8 mouse cellular contexts compared by ENCODE assay signal in the genomic region with DNA sequence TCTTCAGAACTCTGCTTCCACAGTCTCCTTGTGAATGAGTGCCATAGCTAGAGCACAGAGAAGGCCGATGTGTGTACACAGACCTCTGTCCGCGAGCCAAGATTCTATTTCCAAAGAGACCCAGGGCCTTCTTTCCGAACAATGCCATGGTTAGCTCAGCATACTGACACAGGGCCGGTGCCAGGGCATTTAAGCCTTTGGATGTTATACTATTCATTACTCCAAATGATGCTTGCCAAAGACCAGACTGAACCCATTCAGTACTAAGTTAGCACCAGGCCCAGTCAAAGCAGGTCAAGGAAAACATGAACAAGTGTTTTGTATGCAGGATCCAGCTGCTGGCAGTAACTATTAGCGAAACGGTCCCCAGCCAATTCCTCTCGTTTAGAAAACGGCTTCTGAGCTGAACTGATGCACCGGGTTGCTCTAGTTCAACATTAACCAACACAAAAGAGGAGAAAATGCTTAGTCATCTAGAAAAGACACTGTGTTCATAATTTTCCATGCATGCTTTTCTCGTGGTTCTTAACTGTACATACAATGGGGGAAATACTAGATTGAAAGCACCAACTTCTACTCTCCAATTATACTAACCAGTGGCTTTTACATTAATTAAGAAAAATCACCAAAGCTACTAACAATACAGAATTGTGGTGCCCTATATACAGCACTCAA.
DNase-seq lines count a peak whose midpoint lies in the region; ATAC-seq and TF ChIP-seq lines count a peak whose summit lies in the region.

No protein-coding gene starts in this region.

- no peaks in the 10 kb centered on the region for H3K27me3 ChIP-seq in embryonic facial prominence, embryonic 14.5 days (replicated peaks; ENCODE audit: control insufficient read depth, insufficient read depth, low read length)
- H3K27me3 ChIP-seq in embryonic facial prominence, embryonic 10.5 days (replicated peaks; ENCODE audit: low read depth, poor library complexity, severe bottlenecking), result no peaks in the 10 kb centered on the region
- no peaks in the 10 kb centered on the region for H3K27me3 ChIP-seq in cerebellum, adult 2 months (ENCODE audit: control insufficient read depth, insufficient read depth, low read length)
- no peaks in the 10 kb centered on the region for H3K27me3 ChIP-seq in midbrain, embryonic 12.5 days

- H3K4me1 ChIP-seq in embryonic facial prominence, embryonic 14.5 days (ENCODE audit: control insufficient read depth, insufficient read depth, low read length), result no peaks in the 10 kb centered on the region
- no peaks in the 10 kb centered on the region for H3K4me1 ChIP-seq in embryonic facial prominence, embryonic 10.5 days
- peaks cover 4% of the 10 kb centered on the region; the same call in 1 of the 2 replicates for H3K4me1 ChIP-seq in cerebellum, adult 2 months (ENCODE audit: control insufficient read depth, insufficient read depth, low read length)
- peaks cover 11% of the 10 kb centered on the region; the same call in 1 of the 2 replicates for H3K4me1 ChIP-seq in midbrain, embryonic 12.5 days

- TF ChIP-seq POLR2A in cerebellum, adult 2 months (IDR thresholded peaks at IDR 0.05; ENCODE audit: borderline replicate concordance, insufficient read depth, low read length), result no peak

- H3K27ac ChIP-seq in embryonic facial prominence, embryonic 14.5 days (replicated peaks; ENCODE audit: low read depth, low read length), result no peak overlapping the region
- no peak overlapping the region for H3K27ac ChIP-seq in embryonic facial prominence, embryonic 10.5 days (replicated peaks)
- H3K27ac ChIP-seq in cerebellum, adult 2 months (ENCODE audit: insufficient read depth, low read length), result no peak overlapping the region
- H3K27ac ChIP-seq in midbrain, embryonic 12.5 days (replicated peaks), result no peak overlapping the region

- TF ChIP-seq CTCF in cerebellum, adult 2 months (IDR thresholded peaks at IDR 0.05; ENCODE audit: borderline replicate concordance, insufficient read depth, low read depth, low read length), result no peak

- peak; percentile 46 for DNase-seq in embryonic facial prominence, embryonic 14.5 days (ENCODE audit: low spot score)
- no peak for DNase-seq in embryonic facial prominence, embryonic 10.5 days (ENCODE audit: low spot score)
- peak; percentile 31 to 56 for DNase-seq in cerebellum, adult 2 months
- peak; percentile 26 to 41 for DNase-seq in gastrocnemius, postnatal 36 days
- peak; percentile 92 for DNase-seq in layer of hippocampus, adult 9-11 months
- DNase-seq in testis, postnatal 10 days (ENCODE audit: low spot score), result peak; percentile 44
- DNase-seq in natural killer cell, adult 2 months (ENCODE audit: low spot score in 2 of 2), result no peak

- H3K9ac ChIP-seq in embryonic facial prominence, embryonic 14.5 days (ENCODE audit: low read depth, low read length), result no peak overlapping the region
- no peak overlapping the region for H3K9ac ChIP-seq in midbrain, embryonic 12.5 days (replicated peaks)

- H3K4me3 ChIP-seq in embryonic facial prominence, embryonic 14.5 days (ENCODE audit: low read depth, low read length), result no peak overlapping the region
- no peak overlapping the region for H3K4me3 ChIP-seq in embryonic facial prominence, embryonic 10.5 days
- no peak overlapping the region for H3K4me3 ChIP-seq in cerebellum, adult 2 months (replicated peaks; ENCODE audit: insufficient read depth, low read depth, low read length)
- no peak overlapping the region for H3K4me3 ChIP-seq in midbrain, embryonic 12.5 days

- no peaks in the 10 kb centered on the region for H3K9me3 ChIP-seq in embryonic facial prominence, embryonic 14.5 days (ENCODE audit: control insufficient read depth, low read length)
- H3K9me3 ChIP-seq in embryonic facial prominence, embryonic 10.5 days, result no peaks in the 10 kb centered on the region
- no peaks in the 10 kb centered on the region for H3K9me3 ChIP-seq in midbrain, embryonic 12.5 days

- WGBS in embryonic facial prominence, embryonic 14.5 days, result 76% methylated on average over 11 of the region's 11 CpGs
- WGBS in embryonic facial prominence, embryonic 10.5 days, result 80% methylated on average over 11 of the region's 11 CpGs
- WGBS in cerebellum, adult 2 months, result 66% methylated on average over 11 of the region's 11 CpGs
- 61% methylated on average over 11 of the region's 11 CpGs for WGBS in midbrain, embryonic 12.5 days

- intact Hi-C loops in gastrocnemius, postnatal 36 days (cut with DNase I), result no loop called here

- ATAC-seq in embryonic facial prominence, embryonic 14.5 days (ENCODE audit: low read depth), result no peak
- ATAC-seq in midbrain, embryonic 12.5 days (ENCODE audit: low FRiP score, low read depth), result 0 out of 2 replicates have a peak, but pooled peaks have one; percentile 49

- no peak overlapping the region for H3K4me2 ChIP-seq in embryonic facial prominence, embryonic 14.5 days (ENCODE audit: low read depth, low read length)
- no peak overlapping the region for H3K4me2 ChIP-seq in midbrain, embryonic 12.5 days (replicated peaks)

- H3K36me3 ChIP-seq in embryonic facial prominence, embryonic 14.5 days (ENCODE audit: control insufficient read depth, insufficient read depth, low read length), result no peaks in the 10 kb centered on the region
- H3K36me3 ChIP-seq in embryonic facial prominence, embryonic 10.5 days (replicated peaks), result no peaks in the 10 kb centered on the region
- H3K36me3 ChIP-seq in midbrain, embryonic 12.5 days, result no peaks in the 10 kb centered on the region

Comparison
In these comparisons a context has a peak if more than half of its experiments do, and no peak if none do; other contexts are left out.
1. DNase-seq: peak in embryonic facial prominence, embryonic 14.5 days (single experiment), cerebellum, adult 2 months (2 of 2), gastrocnemius, postnatal 36 days (2 of 2), layer of hippocampus, adult 9-11 months (single experiment) and testis, postnatal 10 days (single experiment); none in embryonic facial prominence, embryonic 10.5 days (single experiment) and natural killer cell, adult 2 months (0 of 2).